In the genomic region with DNA sequence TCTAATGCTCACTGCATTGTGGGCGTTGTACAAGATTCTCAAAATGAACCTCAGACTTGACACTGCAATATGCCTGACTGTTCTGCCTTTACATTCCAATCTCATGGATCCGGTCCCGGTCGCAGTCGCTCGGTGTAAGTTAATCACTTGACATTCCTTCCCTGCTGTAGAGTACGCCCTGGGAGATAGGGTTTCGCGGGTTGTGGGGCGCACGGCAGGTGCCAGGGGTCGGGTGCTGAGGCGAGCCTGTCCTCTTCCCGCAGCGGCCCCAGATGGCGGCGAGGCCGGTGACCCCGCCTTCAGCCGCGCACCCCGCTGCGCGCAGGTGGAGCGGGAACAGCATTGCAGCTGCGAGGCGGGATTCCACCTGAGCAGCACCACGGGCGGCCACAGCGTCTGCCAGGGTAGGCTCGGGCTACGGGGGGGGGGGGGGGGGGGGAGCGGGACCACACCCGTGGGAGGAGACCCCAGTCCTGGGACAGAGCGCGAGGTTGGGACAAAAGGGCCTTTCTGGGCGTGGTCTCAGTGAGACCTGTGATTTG, we compare ENCODE assay signal across 8 mouse cellular contexts. TPM values are rescaled to one million over a fixed set of nuclear protein-coding genes. Genes with fewer than 3 reads are reported as not detected.
DNase-seq lines count a peak whose midpoint lies in the region; ATAC-seq and TF ChIP-seq lines count a peak whose summit lies in the region.

No protein-coding gene starts in this region.

- H3K9ac ChIP-seq in embryonic facial prominence, embryonic 11.5 days (replicated peaks; ENCODE audit: low read length): 0 out of 2 replicates have a peak overlapping the region, but pooled peaks have one; percentile 18
- peak overlapping the region; percentile 43 for H3K9ac ChIP-seq in neural tube, embryonic 15.5 days (replicated peaks)

- H3K4me1 ChIP-seq in testis, adult 2 months (ENCODE audit: control insufficient read depth, insufficient read depth, low read length): no peaks in the 10 kb centered on the region
- no peaks in the 10 kb centered on the region; the same call in 1 of the 2 replicates for H3K4me1 ChIP-seq in embryonic facial prominence, embryonic 11.5 days (ENCODE audit: control insufficient read depth, insufficient read depth, low read length)
- H3K4me1 ChIP-seq in neural tube, embryonic 15.5 days: peaks cover 6% of the 10 kb centered on the region

- no peaks in the 10 kb centered on the region for H3K9me3 ChIP-seq in embryonic facial prominence, embryonic 11.5 days (replicated peaks; ENCODE audit: control insufficient read depth, low read length)
- no peaks in the 10 kb centered on the region for H3K9me3 ChIP-seq in neural tube, embryonic 15.5 days (replicated peaks)

- no peak for TF ChIP-seq POLR2A in testis, adult 2 months (IDR thresholded peaks at IDR 0.05; ENCODE audit: control insufficient read depth, low read depth, low read length)

- TF ChIP-seq CTCF in testis, adult 2 months (IDR thresholded peaks at IDR 0.05; ENCODE audit: control insufficient read depth, insufficient read depth, insufficient replicate concordance, low read depth, low read length): no peak

- peak; percentile 54; the same call in 1 of the 2 replicates for ATAC-seq in embryonic facial prominence, embryonic 11.5 days (replicated peaks; ENCODE audit: insufficient number of reproducible peaks, low FRiP score, low TSS enrichment, low read depth)
- peak; percentile 78 for ATAC-seq in neural tube, embryonic 15.5 days (ENCODE audit: low FRiP score)

- peak overlapping the region; percentile 9; the same call in 1 of the 2 replicates for H3K4me3 ChIP-seq in testis, adult 2 months (ENCODE audit: control insufficient read depth, low read depth, low read length)
- 0 out of 2 replicates have a peak overlapping the region, but pooled peaks have one; percentile 17 for H3K4me3 ChIP-seq in embryonic facial prominence, embryonic 11.5 days (ENCODE audit: low read depth, low read length)
- peak overlapping the region; percentile 41 for H3K4me3 ChIP-seq in neural tube, embryonic 15.5 days (replicated peaks)

- whole genome bisulfite sequencing in embryonic facial prominence, embryonic 11.5 days: 4% methylated on average over 33 of the region's 37 CpGs
- WGBS in neural tube, embryonic 15.5 days: 5% methylated on average over 30 of the region's 37 CpGs

- H3K36me3 ChIP-seq in testis, adult 2 months (ENCODE audit: control insufficient read depth, insufficient read depth, low read length): no peaks in the 10 kb centered on the region
- H3K36me3 ChIP-seq in embryonic facial prominence, embryonic 11.5 days (replicated peaks; ENCODE audit: control insufficient read depth, insufficient read depth, low read depth, low read length): no peaks in the 10 kb centered on the region
- no peaks in the 10 kb centered on the region for H3K36me3 ChIP-seq in neural tube, embryonic 15.5 days

- intact Hi-C loops in gastrocnemius, postnatal 14 days (cut with DNase I; ENCODE audit: low total_unique reads): no loop called here

- H3K4me2 ChIP-seq in embryonic facial prominence, embryonic 11.5 days (ENCODE audit: low read depth, low read length): peak overlapping the region; percentile 65
- H3K4me2 ChIP-seq in neural tube, embryonic 15.5 days: peak overlapping the region; percentile 74

- H3K27ac ChIP-seq in testis, adult 2 months (ENCODE audit: control insufficient read depth, insufficient read depth, low read depth, low read length): no peak overlapping the region
- no peak overlapping the region for H3K27ac ChIP-seq in embryonic facial prominence, embryonic 11.5 days (replicated peaks; ENCODE audit: low read depth, low read length)
- no peak overlapping the region for H3K27ac ChIP-seq in neural tube, embryonic 15.5 days (replicated peaks)

- DNase-seq in testis, postnatal 14 days (ENCODE audit: low spot score): no peak
- peak; percentile 26 for DNase-seq in embryonic facial prominence, embryonic 11.5 days (ENCODE audit: low spot score)
- DNase-seq in kidney, postnatal 14 days: peak; percentile 19
- no peak for DNase-seq in gastrocnemius, postnatal 14 days
- no peak for DNase-seq in left cerebral cortex, adult 8-10 months (ENCODE audit: low spot score in 2 of 2)
- DNase-seq in spleen, adult 18-20 months: no peak

- no peaks in the 10 kb centered on the region for H3K27me3 ChIP-seq in testis, adult 2 months (ENCODE audit: control insufficient read depth, insufficient read depth, low read length)
- no peaks in the 10 kb centered on the region for H3K27me3 ChIP-seq in embryonic facial prominence, embryonic 11.5 days (ENCODE audit: control insufficient read depth, insufficient read depth, low read length)
- no peaks in the 10 kb centered on the region for H3K27me3 ChIP-seq in neural tube, embryonic 15.5 days (replicated peaks)

RNA-seq across cellular contexts. Expression of a gene that starts 29.5 kb away (rescaled TPM):
- 0.20 and 0.37 TPM in 2 replicates for polyA plus RNA-seq in testis, adult 2 months (2012; rRNA removed)
- polyA plus RNA-seq in embryonic facial prominence, embryonic 11.5 days (2014; fragmentation: Nextera tagmentation; extraction: Ambion mirVana): 1.6 and 2.7 TPM in 2 replicates
- polyA plus RNA-seq in neural tube, embryonic 15.5 days (2015; fragmentation: Nextera tagmentation; extraction: Ambion mirVana): 3.4 and 4.2 TPM in 2 replicates
- total RNA-seq in gastrocnemius, postnatal 14 days (2021): 10 to 100 TPM; 10.3 to 10.5 TPM
- total RNA-seq in left cerebral cortex, adult 8-10 months (2022): 1 to 10 TPM; 1.7 to 3.0 (median 2.5) TPM

RNA-seq across cellular contexts. Expression of a gene that starts 51.6 kb away (rescaled TPM):
- 4.5 and 5.1 TPM in 2 replicates for polyA plus RNA-seq in testis, adult 2 months (2012; rRNA removed)
- polyA plus RNA-seq in embryonic facial prominence, embryonic 11.5 days (2014; fragmentation: Nextera tagmentation; extraction: Ambion mirVana): 10.9 and 11.0 TPM in 2 replicates
- polyA plus RNA-seq in neural tube, embryonic 15.5 days (2015; fragmentation: Nextera tagmentation; extraction: Ambion mirVana): 11.5 and 12.6 TPM in 2 replicates
- total RNA-seq in gastrocnemius, postnatal 14 days (2021): 1 to 10 TPM; 4.5 to 5.8 TPM
- total RNA-seq in left cerebral cortex, adult 8-10 months (2022): 1 to 10 TPM; 3.9 to 7.5 (median 6.1) TPM

Comparison
In these comparisons a context has a peak if more than half of its experiments do, and no peak if none do; other contexts are left out.
1. DNase-seq: peak in embryonic facial prominence, embryonic 11.5 days (single experiment) and kidney, postnatal 14 days (single experiment); none in testis, postnatal 14 days (single experiment), gastrocnemius, postnatal 14 days (single experiment), left cerebral cortex, adult 8-10 months (0 of 2) and spleen, adult 18-20 months (0 of 2).
2. Peak in every context shown above with its lines, with median percentiles within 50 percentile points of each other: H3K4me3 ChIP-seq.